Mouse (Mus musculus): ENCODE results near the gene Fam3c. TPM values are rescaled to one million over a fixed set of nuclear protein-coding genes. Genes with fewer than 3 reads are reported as not detected.

The Fam3c gene
- polyA plus RNA-seq, 2 experiments, result 23.8 to 65.2 TPM

DNA sequence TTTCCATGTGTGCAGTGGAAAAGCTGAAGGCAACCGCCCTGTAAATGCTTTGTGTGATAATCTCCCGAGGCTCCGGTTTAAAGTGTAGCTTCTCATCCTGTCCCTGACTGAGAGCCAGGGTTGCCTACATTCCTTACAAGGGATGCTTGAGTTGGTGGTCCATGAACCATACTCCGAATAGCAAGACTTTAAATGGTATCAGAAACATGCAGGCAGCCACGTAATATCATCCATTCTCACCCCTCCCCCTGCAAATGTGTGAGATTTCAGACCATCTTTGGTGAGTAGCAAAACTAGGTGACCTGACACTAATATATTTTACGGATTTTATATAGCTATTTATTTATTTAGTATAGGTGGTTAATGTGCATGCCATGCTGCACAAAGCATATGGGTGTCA, 59.0 kb downstream of the Fam3c start:
- Histone ChIP-seq H3K27ac (replicated peaks; ENCODE audit: low read depth, low read length) (no peak overlapping the region), H3K27me3 (ENCODE audit: control insufficient read depth, insufficient read depth, low read length) (no peaks in the 10 kb centered on the region), H3K36me3 (ENCODE audit: control insufficient read depth, insufficient read depth, low read length) (no peaks in the 10 kb centered on the region), H3K4me2 (replicated peaks; ENCODE audit: low read depth, low read length, severe bottlenecking) (no peak overlapping the region), H3K4me1 (ENCODE audit: control insufficient read depth, insufficient read depth, low read length) (no peaks in the 10 kb centered on the region), H3K9me3 (ENCODE audit: control insufficient read depth, low read length) (no peaks in the 10 kb centered on the region), H3K4me3 (replicated peaks; ENCODE audit: low read length) (no peak overlapping the region), H3K9ac (ENCODE audit: low read depth, low read length, severe bottlenecking) (no peak overlapping the region)
- WGBS, result 66% methylated on average over 6 of the region's 6 CpGs
- no peak for ATAC-seq (ENCODE audit: low FRiP score, low read depth)
- no peak for TF ChIP-seq POLR2A (IDR thresholded peaks at IDR 0.05; ENCODE audit: borderline replicate concordance, extremely low read depth, insufficient read depth, insufficient read length)
- DNase-seq (ENCODE audit: low spot score), result no peak

DNA sequence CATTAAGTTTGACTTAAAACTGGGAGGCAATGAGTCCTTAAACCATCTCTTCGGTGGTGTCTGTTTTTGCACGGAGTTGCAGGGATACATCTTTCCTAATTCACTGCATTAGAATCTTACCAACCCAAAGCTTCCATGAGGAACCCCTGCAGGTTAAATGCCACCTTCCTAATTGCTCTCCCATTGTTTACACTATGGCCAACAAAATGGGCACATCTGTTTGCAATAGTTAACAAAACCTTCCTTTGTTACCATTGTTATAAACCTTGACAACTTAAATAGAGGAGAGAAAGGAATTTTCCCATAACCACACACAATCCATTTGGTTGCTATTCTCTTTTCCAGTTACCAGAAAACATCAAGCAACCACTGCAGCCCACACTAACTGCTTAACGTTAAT, 62.1 kb downstream of the Fam3c start:
- 58% methylated on average over 3 of the region's 3 CpGs for WGBS
- no peak for TF ChIP-seq POLR2A (IDR thresholded peaks at IDR 0.05; ENCODE audit: borderline replicate concordance, extremely low read depth, insufficient read depth, insufficient read length)
- ATAC-seq (ENCODE audit: low FRiP score, low read depth) (no peak), DNase-seq (ENCODE audit: low spot score) (no peak)
- H3K27me3 ChIP-seq (ENCODE audit: control insufficient read depth, insufficient read depth, low read length), result peaks cover 9% of the 10 kb centered on the region
- H3K9me3 ChIP-seq (ENCODE audit: control insufficient read depth, low read length), result no peaks in the 10 kb centered on the region
- no peaks in the 10 kb centered on the region for H3K36me3 ChIP-seq (ENCODE audit: control insufficient read depth, insufficient read depth, low read length)
- H3K27ac ChIP-seq (replicated peaks; ENCODE audit: low read depth, low read length), result no peak overlapping the region
- H3K4me1 ChIP-seq (ENCODE audit: control insufficient read depth, insufficient read depth, low read length), result peaks cover 6% of the 10 kb centered on the region
- H3K9ac ChIP-seq (ENCODE audit: low read depth, low read length, severe bottlenecking), result no peak overlapping the region
- no peak overlapping the region for H3K4me2 ChIP-seq (replicated peaks; ENCODE audit: low read depth, low read length, severe bottlenecking)
- no peak overlapping the region for H3K4me3 ChIP-seq (replicated peaks; ENCODE audit: low read length)

DNA sequence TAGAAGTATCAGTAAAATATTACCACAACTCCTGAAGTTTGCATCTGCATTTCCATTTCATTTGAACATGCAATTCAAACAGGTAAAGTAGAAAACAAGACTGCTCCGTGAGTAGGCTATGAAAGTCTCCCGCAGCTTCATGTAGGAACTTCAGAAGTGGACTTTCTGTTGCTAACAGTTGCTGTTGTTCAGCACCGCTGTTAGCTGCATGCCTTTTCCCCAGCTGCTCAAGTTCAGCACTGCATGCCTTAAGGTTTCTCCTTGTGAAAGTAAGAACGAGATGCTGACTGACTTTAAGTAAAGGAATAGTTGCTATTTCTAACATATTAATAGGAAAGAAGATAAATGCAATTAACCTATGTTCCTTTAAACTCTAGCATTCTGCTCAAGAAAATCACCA, 64.0 kb downstream of the Fam3c start:
- H3K27ac ChIP-seq (replicated peaks; ENCODE audit: low read depth, low read length), result no peak overlapping the region
- no peak for ATAC-seq (ENCODE audit: low FRiP score, low read depth)
- no peak overlapping the region for H3K4me2 ChIP-seq (replicated peaks; ENCODE audit: low read depth, low read length, severe bottlenecking)
- peaks cover 15% of the 10 kb centered on the region for H3K4me1 ChIP-seq (ENCODE audit: control insufficient read depth, insufficient read depth, low read length)
- TF ChIP-seq POLR2A (IDR thresholded peaks at IDR 0.05; ENCODE audit: borderline replicate concordance, extremely low read depth, insufficient read depth, insufficient read length), result no peak
- no peak overlapping the region for H3K9ac ChIP-seq (ENCODE audit: low read depth, low read length, severe bottlenecking)
- H3K4me3 ChIP-seq (replicated peaks; ENCODE audit: low read length), result no peak overlapping the region
- peak; percentile 54 for DNase-seq (ENCODE audit: low spot score)
- peaks cover 27% of the 10 kb centered on the region for H3K27me3 ChIP-seq (ENCODE audit: control insufficient read depth, insufficient read depth, low read length)
- no peaks in the 10 kb centered on the region for H3K36me3 ChIP-seq (ENCODE audit: control insufficient read depth, insufficient read depth, low read length)
- no peaks in the 10 kb centered on the region for H3K9me3 ChIP-seq (ENCODE audit: control insufficient read depth, low read length)
- 20% methylated on average over 4 of the region's 4 CpGs for WGBS

DNA sequence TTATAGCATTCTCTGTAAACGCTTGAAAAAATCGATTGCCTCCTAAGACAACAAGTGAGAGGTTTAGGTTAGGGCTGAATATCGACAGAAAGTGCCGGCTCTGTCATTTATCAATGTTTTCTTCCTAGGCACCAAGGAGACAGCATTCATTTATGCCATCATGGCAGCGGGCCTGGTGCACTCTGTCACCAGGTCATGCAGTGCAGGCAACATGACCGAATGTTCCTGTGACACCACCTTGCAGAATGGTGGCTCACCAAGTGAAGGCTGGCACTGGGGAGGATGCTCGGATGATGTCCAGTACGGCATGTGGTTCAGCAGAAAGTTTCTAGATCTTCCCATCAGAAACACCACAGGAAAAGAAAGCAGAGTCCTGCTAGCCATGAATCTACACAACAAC, 65.3 kb downstream of the Fam3c start:
- DNase-seq (ENCODE audit: low spot score) (no peak), ATAC-seq (ENCODE audit: low FRiP score, low read depth) (no peak)
- H3K9ac ChIP-seq (ENCODE audit: low read depth, low read length, severe bottlenecking), result no peak overlapping the region
- H3K9me3 ChIP-seq (ENCODE audit: control insufficient read depth, low read length), result no peaks in the 10 kb centered on the region
- peaks cover 15% of the 10 kb centered on the region for H3K4me1 ChIP-seq (ENCODE audit: control insufficient read depth, insufficient read depth, low read length)
- WGBS, result 77% methylated on average over 8 of the region's 8 CpGs
- no peak overlapping the region for H3K4me3 ChIP-seq (replicated peaks; ENCODE audit: low read length)
- H3K4me2 ChIP-seq (replicated peaks; ENCODE audit: low read depth, low read length, severe bottlenecking), result no peak overlapping the region
- H3K27ac ChIP-seq (replicated peaks; ENCODE audit: low read depth, low read length), result no peak overlapping the region
- peaks cover 28% of the 10 kb centered on the region for H3K27me3 ChIP-seq (ENCODE audit: control insufficient read depth, insufficient read depth, low read length)
- no peak for TF ChIP-seq POLR2A (IDR thresholded peaks at IDR 0.05; ENCODE audit: borderline replicate concordance, extremely low read depth, insufficient read depth, insufficient read length)
- H3K36me3 ChIP-seq (ENCODE audit: control insufficient read depth, insufficient read depth, low read length), result no peaks in the 10 kb centered on the region

DNA sequence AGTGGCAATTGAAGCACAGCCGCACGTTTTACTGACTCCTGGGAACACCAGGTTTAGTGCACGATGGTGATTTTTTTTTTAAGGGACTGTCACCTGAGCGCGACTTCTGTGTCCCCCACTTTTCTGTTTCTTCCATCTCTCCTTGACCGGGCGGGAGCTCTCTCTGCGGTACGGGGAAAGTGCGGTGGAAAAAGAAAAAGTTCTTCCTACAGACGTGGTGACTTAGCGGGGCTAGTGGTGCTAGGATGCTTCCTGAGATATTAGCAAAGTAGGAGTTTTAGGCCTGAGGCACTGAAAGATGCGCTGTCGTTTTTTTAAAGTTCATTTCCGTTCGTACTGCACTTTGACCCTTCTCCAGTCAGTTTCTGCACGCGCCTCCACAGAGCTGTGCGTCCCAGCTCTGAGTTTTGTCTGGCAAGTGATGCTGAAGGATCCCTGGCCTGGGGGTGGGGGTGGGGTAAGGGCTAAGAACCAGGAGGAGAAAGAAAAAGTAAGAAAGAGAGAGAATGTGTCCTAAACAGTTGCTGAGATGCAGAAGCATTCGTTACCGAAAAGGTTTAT, 66.5 kb downstream of the Fam3c start:
- Histone ChIP-seq H3K27ac (replicated peaks; ENCODE audit: low read depth, low read length) (no peak overlapping the region), H3K27me3 (ENCODE audit: control insufficient read depth, insufficient read depth, low read length) (peaks cover 28% of the 10 kb centered on the region), H3K4me2 (replicated peaks; ENCODE audit: low read depth, low read length, severe bottlenecking) (peak overlapping the region; percentile 88), H3K9me3 (ENCODE audit: control insufficient read depth, low read length) (no peaks in the 10 kb centered on the region), H3K9ac (ENCODE audit: low read depth, low read length, severe bottlenecking) (peak overlapping the region; percentile 36), H3K4me1 (ENCODE audit: control insufficient read depth, insufficient read depth, low read length) (peaks cover 15% of the 10 kb centered on the region), H3K36me3 (ENCODE audit: control insufficient read depth, insufficient read depth, low read length) (no peaks in the 10 kb centered on the region), H3K4me3 (replicated peaks; ENCODE audit: low read length) (peak overlapping the region; percentile 45)
- ATAC-seq (ENCODE audit: low FRiP score, low read depth), result no peak
- no peak for TF ChIP-seq POLR2A (IDR thresholded peaks at IDR 0.05; ENCODE audit: borderline replicate concordance, extremely low read depth, insufficient read depth, insufficient read length)
- under 1% methylated on average over 21 of the region's 21 CpGs for WGBS
- DNase-seq (ENCODE audit: low spot score), result no peak

Measured in limb, embryonic 14.5 days (tissue).